Mouse (Mus musculus) liver, adult (tissue): Measurements from ENCODE around the gene Slc5a8.

Source experiments
- GATA4 ChIP-seq: IDR thresholded peaks from 2 replicates; pipeline ENCODE4 v1.6.1; 2014; ENCODE audit warnings: mild to moderate bottlenecking, low read length; ENCODE audit not compliant: insufficient replicate concordance

Gene Slc5a8

DNA sequence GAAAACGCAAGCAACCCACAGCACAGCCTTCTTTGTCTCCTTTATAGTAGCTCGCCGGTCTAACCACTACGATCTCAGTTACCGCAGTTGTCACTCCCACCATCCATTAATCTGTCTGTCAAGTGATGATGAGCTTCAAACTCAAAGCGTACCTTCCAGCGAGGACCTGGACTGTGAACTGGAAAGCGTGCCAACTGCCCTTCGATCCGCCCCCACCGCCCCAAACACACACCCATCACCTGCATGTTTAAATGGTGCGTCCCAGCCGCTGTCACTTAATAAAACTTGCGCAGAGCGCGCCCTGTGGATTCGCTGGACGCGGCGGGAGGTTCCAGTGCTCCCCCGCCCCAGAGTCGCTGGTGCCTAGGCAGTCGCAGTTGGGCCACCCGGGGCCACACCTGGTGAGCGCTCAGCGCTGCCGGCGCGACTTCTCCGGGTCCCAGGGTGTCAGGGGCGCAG, at the start of gene Slc5a8:
Gene Slc5a8 (plus strand): TSS at position 361 of the 459 bp plus-strand sequence.
- no peak for TF ChIP-seq GATA4

DNA sequence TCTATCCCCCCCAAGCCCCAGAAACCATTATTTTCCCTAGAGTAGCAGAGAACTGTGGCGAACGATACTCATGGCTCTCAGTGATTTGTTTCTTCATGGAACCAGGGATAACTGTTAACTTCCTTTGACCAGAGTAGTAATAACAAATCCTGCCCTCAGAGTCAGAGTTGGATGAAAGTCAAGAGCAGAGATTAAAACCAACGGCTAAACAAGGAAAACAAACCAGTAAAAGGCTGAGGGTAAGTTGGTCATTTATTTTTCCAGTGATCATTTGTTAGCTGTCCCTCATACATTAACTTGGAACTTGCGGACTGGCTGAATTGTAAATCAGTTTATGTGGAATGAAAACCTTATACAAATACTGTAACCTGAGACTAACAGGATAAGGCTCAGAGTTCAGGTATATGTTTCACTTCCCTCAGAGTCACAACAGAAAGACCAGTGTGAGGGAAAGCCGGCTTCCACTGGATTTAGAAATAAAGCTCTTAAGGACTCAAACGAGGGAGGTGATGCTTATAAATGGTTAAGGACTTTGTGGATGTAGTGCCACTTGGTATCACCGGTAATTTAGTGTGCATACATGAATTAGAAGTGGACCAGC, 36.8 kb upstream of the Slc5a8 start:
- no peak for TF ChIP-seq GATA4

DNA sequence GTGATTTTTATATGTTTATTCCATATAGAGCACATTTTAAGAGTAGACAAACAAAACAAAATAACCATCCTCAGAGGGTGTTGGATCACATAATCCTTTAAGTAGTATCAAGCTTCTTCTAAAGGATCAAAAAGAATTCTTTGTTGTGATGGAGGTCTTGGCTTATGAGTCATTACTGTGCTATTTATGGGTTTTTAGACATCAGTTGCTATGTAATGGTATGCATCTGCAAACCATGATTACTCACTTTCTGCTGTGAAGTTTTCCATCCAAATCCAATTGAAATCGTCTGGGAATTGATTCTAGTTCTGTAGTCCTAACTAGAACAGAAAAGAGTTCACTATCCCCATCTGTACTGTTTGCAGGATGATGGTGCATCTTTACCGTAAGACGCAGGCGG, 35.8 kb upstream of the Slc5a8 start:
- TF ChIP-seq GATA4: no peak

DNA sequence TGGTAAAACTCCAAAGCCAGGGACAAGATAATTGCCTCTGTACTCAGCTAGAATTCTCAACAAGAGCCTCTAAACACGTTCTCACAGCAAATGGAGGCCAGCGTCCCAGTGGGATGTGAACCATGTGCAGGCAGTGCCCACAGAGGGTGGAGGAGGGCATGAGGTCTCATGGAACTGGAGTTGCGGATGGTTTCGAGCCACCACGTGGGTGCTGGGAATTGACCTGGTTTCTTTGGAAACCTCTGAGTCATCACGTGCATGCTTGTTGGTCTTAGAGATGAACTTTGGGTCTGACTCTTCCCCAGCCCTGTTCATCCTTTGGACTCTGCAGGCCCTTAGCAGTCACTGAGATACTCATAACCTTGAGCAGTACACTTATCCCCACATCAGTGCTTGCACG, 32.5 kb upstream of the Slc5a8 start:
- no peak for TF ChIP-seq GATA4

DNA sequence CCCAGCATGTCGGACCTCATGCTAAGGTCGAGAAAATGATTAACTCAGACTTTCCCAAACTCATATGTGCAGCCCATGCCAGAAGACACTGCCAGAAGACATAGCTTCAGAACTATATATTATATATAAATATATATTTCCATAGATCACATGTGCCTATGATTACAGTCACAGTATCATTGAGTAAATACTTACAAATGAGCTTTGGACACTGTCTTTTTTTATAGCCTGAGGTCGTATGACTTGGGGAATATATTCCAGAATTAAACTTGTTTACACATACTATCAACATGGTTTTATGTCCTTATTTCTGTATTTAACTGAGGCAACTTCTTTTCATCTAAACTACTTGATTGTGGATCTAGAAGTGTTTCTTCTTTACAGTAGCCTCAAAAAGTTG, 24.9 kb upstream of the Slc5a8 start:
- no peak for TF ChIP-seq GATA4

DNA sequence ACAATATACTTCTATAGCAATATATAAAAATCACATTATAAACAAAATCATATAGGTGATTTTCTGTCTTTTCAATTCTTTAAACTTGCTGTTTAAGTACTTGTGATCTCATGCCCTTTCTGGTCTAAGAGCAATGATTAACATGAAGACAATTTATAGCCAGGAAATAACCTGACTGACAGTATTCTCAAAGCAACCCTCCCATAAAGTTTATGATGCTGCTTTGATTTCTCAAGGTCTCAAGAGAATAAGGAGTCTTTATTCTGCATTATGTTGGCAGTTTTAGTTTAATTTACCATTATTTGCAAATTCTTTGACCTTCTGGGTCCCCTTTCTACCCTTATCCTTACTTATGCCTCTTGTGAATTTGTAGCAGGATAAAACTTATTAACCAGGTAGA, 24.4 kb upstream of the Slc5a8 start:
- no peak for TF ChIP-seq GATA4

DNA sequence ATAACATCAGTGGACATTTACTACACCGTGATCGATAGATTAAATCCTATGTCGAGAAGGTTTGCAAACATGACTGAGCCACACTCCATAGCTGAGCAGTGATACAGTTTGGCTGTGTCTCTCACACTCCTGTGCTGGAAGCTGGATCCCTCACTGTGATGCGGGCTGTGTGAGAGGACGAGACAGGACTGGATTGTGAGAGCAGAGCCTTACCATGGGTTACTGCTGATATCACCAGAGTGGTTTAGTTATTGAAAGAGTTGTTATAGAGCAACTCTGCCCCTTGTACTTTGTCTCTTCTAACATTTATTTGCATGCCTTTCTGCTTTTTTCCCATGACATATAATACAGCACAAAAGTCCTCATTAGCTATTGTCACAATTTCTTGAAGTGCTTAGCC, 23.5 kb upstream of the Slc5a8 start:
- TF ChIP-seq GATA4: no peak

DNA sequence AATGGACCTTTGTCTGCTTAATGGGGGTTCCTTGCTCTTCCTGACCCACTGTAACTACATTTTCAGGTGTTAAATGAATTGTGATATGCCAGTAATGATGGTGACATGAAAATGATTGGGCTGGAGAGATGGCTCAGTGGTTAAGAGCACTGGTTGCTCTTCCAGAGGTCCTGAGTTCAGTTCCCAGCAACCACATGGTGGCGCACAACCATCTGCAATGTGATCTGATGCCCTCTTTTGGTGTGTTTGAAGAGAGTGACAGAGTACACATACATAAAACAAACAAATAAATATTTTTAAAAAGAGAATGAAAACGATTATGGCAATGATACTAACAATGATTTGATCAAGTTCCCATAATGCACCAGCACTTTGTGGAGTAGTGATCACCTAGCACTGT, 19.8 kb upstream of the Slc5a8 start:
- TF ChIP-seq GATA4: no peak

DNA sequence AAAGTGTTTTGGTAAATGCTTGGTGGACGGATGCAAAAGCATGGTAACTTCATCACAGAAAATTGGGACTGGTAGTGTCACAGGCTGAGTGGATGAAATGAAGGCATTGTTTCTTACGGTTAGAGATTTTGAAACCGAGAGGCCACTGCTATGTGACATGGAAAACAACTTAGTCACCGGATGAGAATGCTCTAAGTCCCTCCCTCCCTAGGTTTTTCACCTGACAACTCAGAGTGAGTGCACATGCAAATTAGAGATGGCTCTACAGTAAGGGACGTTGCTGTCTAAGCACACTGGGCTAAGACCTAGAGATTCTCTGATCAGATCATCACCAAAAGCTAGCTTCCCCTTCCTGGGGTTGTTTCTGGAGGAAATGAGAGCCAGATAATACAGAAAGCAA, 10.9 kb upstream of the Slc5a8 start:
- no peak for TF ChIP-seq GATA4

DNA sequence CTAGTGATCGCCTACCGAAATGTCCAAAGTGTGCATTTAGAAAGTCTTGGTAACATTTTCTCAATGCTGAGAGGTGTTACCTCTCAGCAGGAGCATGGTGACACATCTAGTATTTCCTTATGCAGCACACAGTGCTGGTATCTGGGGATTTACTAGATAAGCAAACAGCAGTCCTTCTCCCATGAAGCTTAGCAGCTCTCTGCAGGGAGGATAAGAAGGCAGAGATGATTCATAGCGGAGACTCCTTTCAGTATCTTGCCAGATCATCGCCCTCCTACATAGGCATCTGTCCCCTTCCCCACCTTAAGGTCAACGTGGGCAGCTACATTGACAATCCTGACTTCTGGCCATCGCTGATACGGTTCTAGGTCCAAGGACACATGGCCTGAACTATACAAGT, 8.4 kb upstream of the Slc5a8 start:
- no peak for TF ChIP-seq GATA4

DNA sequence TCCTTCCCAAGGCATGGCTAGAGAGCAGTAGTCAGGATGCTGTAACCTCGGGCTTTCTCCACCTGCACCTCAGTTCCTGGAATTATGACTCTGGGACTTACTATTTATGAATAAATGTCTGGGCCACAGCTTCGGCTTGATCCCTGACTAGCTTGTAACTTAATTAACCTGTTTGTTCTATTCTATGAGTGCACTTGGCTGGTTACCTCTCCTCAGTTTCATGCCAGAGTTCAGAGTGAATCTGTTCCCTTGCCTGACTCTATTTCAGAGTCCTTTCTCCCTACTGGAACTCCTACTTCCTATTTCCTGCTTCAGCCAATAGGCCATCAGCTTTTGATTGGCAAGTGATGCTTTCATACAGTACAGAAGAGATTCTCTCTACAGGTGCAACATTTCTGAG, 2.1 kb upstream of the Slc5a8 start:
- no peak for TF ChIP-seq GATA4

DNA sequence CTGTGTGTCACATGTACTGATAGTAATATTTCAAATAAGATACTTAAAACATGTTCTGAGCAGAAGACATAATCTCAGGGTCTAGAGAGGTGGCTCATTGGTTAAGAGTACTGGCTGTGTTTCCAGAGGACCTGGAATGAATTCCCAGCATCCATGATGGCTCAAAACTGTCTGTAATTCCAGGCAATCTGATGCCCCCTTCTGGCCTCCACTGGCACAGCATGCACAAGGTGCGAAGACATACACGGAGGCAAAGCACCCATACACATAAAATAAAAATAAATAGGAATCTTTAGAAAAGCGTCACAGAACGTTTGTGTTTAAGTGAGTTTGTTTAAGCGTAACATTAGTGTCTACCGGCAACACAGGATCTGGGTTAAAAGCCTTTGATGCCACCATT, 956 bp upstream of the Slc5a8 start:
- TF ChIP-seq GATA4: no peak

DNA sequence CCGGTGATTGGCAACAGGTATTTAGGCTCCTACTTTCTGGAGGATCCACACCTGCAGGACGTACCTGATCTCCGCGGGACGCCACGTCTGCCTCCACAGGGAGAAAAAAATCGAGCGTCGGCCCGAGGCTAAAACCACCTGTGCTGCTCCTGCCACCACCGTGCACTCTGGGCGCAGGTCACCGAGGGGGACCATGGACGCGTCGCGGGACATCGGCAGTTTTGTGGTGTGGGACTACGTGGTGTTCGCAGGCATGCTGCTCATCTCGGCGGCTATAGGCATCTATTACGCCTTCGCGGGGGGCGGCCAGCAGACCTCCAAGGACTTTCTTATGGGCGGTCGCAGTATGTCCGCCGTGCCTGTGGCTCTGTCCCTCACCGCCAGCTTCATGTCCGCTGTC, 322 bp downstream of the Slc5a8 start:
- TF ChIP-seq GATA4: no peak

DNA sequence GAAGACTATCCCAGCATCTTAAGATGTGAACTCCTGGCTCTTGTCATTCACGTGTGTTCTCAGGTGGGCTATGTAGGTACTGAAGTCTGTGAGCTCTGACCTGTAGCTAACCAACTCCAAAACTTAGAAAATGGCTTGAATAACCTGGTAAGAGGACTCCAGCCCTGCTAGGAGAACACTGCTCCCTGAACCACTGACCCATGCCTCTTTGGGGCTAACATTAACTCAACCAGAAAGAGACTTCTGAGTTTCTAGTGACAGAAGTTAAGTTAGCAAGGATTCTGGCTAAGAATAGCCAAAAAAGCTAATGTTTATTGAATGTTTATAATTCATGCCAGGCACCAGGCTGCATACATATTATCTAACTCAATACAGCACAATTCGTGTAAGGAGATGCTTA, 2.6 kb downstream of the Slc5a8 start:
- TF ChIP-seq GATA4: no peak

DNA sequence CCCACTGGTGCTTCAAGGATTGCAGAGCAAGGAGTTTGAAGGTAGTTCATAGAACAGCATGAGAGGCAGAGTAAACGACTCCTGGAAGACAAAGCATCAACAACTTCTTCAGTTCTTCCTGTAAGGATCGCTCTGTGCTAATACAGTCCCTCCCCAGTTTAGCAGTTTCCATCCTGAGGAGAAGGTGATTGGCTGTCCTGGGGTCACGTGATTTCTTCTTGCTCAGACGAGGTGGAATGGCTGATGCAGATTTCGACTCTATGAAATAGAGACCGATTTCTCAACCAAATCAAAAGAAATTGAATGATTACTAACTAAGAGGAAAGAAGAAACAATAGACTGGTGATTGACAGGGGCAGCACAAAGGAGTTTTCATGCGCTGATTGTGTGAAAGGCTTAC, 5.6 kb downstream of the Slc5a8 start:
- no peak for TF ChIP-seq GATA4

DNA sequence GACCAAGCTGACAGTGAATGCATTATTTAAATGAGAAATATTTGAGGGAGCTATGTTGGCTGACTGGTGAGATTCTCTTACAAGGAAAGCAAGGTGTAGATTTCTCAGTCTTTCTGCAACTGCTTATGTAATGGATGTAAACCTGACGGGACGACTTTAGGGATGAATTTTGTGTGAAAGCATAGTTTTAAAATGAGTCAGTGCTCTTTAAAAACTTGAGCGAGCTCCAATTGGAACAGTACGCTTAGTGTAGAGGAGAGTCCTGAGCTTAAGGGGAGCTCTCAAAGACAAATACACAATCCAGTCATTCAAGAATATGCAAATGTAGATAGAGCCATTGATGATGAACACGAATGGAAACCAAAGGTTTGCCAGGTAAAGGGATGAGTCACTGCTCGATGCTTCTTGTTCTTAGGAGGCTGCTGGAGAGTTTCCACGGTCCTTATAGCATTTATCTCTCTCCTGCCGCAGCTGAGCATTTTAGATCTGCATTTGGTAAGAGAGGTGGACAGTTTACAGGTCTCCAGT, 6.8 kb downstream of the Slc5a8 start:
- no peak for TF ChIP-seq GATA4

DNA sequence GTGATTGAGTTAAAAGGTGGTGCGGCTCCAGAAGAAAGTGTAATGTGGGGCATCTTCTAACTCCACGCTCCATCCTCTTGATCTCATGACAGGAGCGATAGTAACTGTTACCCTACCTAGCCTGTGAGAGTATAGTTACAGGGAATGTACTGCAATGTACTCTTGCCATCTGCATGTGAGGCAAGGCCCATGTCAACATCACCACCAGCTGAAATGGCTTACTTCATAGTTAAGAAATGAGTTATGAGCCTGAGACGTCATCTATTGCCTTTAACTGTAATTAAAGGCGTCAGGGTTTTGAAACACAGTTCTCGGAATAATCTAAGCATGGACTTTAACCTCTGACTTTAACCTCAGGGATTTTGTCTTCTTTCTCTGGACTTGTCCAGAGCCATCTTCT, 11.2 kb downstream of the Slc5a8 start:
- no peak for TF ChIP-seq GATA4
